Mouse (Mus musculus) ES-E14 (cell line): ENCODE results near the gene Ccdc92.

Experiments used
- CHD2 ChIP-seq: IDR thresholded peaks from 2 replicates; pipeline ENCODE4 v1.6.1; 2014; ENCODE audit warnings: mild to moderate bottlenecking, low read depth, low read length, inconsistent platforms
- HCFC1 ChIP-seq: IDR thresholded peaks from 2 replicates; pipeline ENCODE4 v1.6.1; 2012; ENCODE audit warnings: low read length, inconsistent platforms, borderline replicate concordance; ENCODE audit not compliant: insufficient read depth
- MAFK ChIP-seq: IDR thresholded peaks from 2 replicates; pipeline ENCODE4 v1.6.1; 2014; ENCODE audit warnings: mild to moderate bottlenecking, low read depth, low read length, inconsistent platforms; ENCODE audit not compliant: insufficient read depth
- ZC3H11A ChIP-seq: IDR thresholded peaks from 2 replicates; pipeline ENCODE4 v1.6.1; 2012; ENCODE audit warnings: low read depth, mild to moderate bottlenecking, inconsistent platforms, low read length, borderline replicate concordance

DNA sequence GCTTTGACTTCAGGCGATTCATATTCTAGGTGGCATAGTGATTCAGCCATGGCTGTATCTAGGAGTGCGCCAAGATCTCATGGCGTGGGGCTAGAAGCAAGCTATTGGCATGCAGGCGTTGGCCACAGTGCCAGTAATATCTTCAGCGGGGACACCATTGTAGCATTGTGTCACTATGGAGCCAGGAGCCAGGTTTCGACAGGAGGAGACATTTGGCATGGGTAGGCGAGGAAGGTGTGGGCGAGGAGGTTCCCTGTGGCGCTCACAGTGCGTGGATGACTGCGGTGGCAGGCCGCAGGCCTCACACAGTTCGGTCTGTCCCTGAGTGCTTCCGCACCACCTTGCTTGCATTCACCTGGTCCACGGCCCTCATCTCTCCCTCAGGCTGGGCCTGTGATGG lies 27.0 kb downstream of the Ccdc92 start:
- TF ChIP-seq ZC3H11A (no peak), CHD2 (no peak), HCFC1 (no peak), MAFK (no peak)
